Mouse (Mus musculus) kidney, adult 10 weeks (tissue): Measurements from ENCODE around the gene Prg4. TPM values are rescaled to one million over a fixed set of nuclear protein-coding genes. Genes with fewer than 3 reads are reported as not detected.

Experiments
- polyA plus RNA-seq: library from polyadenylated mRNA; stranded (reverse); fragments of 350-450 nt; fragmentation: Illumina TruSeq; extraction: RNeasy Lipid Tissue Mini Kit (QIAGEN cat#74804); gene quantifications from one replicate; pipeline ENCODE4 v1.2.3, GENCODE M21; 2014; ENCODE audit warnings: low read depth, low replicate concordance

Gene Prg4
- 0.16 TPM for polyA plus RNA-seq

GRCm38 (mm10) chr1:150466132-150466531 lies at the start of gene Prg4:
Gene Prg4, minus strand, starts transcription at chr1:150466165.

Other genes with a start within 250 kb of the Prg4 start
- gene Pdc, start 146.7 kb downstream of the Prg4 start, polyA plus RNA-seq, result not detected
- 131 TPM for gene Tpr, start 73.3 kb downstream of the Prg4 start, polyA plus RNA-seq
- gene Odr4, start 73.1 kb downstream of the Prg4 start, polyA plus RNA-seq, result 202 TPM